Mouse (Mus musculus) small intestine, adult 2 months (tissue): Measurements from ENCODE around the gene Pla2g6.

Experiments used
- CTCF ChIP-seq: fragments of 200-500 bp; IDR thresholded peaks from 2 replicates; pipeline ENCODE4 v1.5.1; 2012; ENCODE audit warnings: low read depth, mild to moderate bottlenecking, control low read depth, inconsistent platforms, low read length, moderate library complexity, mixed read lengths; ENCODE audit not compliant: insufficient replicate concordance, insufficient read length; ENCODE audit errors: extremely low read depth
- POLR2A ChIP-seq: fragments of 200-500 bp; IDR thresholded peaks from 2 replicates; pipeline ENCODE4 v1.6.1; 2012; ENCODE audit warnings: low read depth, mild to moderate bottlenecking, control low read depth, inconsistent platforms, low read length, moderate library complexity

DNA sequence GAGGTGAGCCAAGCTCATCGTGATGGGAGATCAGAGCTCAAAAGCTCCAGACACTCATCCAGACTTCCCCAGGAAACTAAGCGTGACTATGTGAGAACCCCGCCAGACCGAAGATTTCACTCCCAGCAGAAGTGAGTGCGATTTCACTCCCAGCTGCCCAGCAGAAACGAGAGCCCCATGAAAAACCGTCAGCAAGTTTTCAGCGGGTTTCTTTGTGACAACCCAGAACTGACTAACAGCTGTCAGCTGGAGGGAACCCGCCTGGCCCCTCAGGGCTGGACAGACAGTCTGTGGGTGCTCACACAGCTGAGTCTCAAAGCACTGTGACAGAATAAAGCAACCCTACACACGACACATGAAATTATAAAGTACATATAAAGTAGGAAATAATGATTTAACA lies 50.5 kb downstream of the Pla2g6 start:
- TF ChIP-seq CTCF (no peak), POLR2A (no peak)
